Mouse (Mus musculus) kidney, postnatal 10 days (tissue): ENCODE data around the gene Psmb4.
"Not testable (repeated sequence)": the region's sequence is repeated elsewhere in the genome, so short reads cannot be mapped to it uniquely, and the experiment has no call there.

ENCODE experiments used
- DNase-seq: peaks from one replicate; pipeline ENCODE4 v3.0.0; 2021; ENCODE audit warnings: mixed read lengths

Gene Psmb4

GRCm38 (mm10) chr3:94904759-94905158, 18.0 kb upstream of the Psmb4 start:
- not testable (repeated sequence) for DNase-seq

GRCm38 (mm10) chr3:94902747-94903146, 16.0 kb upstream of the Psmb4 start:
- peak; percentile 83 for DNase-seq

- no peak for DNase-seq
These were observed 7.3 kb upstream of the Psmb4 start for GRCm38 (mm10) chr3:94894076-94894475.

- peak; percentile 53 for DNase-seq
These were observed 1.8 kb upstream of the Psmb4 start for GRCm38 (mm10) chr3:94888595-94888994.

- no peak for DNase-seq
These were observed 4.2 kb downstream of the Psmb4 start for GRCm38 (mm10) chr3:94882579-94882978.

- DNase-seq: no peak
These were observed 4.9 kb downstream of the Psmb4 start for GRCm38 (mm10) chr3:94881840-94882239.

- no peak for DNase-seq
These were observed 8.1 kb downstream of the Psmb4 start for GRCm38 (mm10) chr3:94878618-94879017.

- no peak for DNase-seq
These were observed 17.8 kb downstream of the Psmb4 start for GRCm38 (mm10) chr3:94869011-94869410.

- no peak for DNase-seq
These were observed 27.3 kb downstream of the Psmb4 start for GRCm38 (mm10) chr3:94859471-94859870.

GRCm38 (mm10) chr3:94852215-94852614, 34.5 kb downstream of the Psmb4 start:
- no peak for DNase-seq

- DNase-seq: no peak
These were observed 35.0 kb downstream of the Psmb4 start for GRCm38 (mm10) chr3:94851731-94852130.

GRCm38 (mm10) chr3:94849338-94849737, 37.4 kb downstream of the Psmb4 start:
- peak; percentile 87 for DNase-seq

- peak; percentile 21 for DNase-seq
These were observed 39.4 kb downstream of the Psmb4 start for GRCm38 (mm10) chr3:94847382-94847781.

GRCm38 (mm10) chr3:94839101-94839500, 47.7 kb downstream of the Psmb4 start:
- no peak for DNase-seq

GRCm38 (mm10) chr3:94838631-94839030, 48.1 kb downstream of the Psmb4 start:
- DNase-seq: peak; percentile 48

- DNase-seq: peak; percentile 89
These were observed 48.7 kb downstream of the Psmb4 start for GRCm38 (mm10) chr3:94837959-94838496.

GRCm38 (mm10) chr3:94837183-94837890, 49.4 kb downstream of the Psmb4 start, which contains the start of gene Pogz:
Pogz (plus strand) TSS chr3:94837567.
- peak; percentile 98 for DNase-seq

GRCm38 (mm10) chr3:94835396-94835795, 51.4 kb downstream of the Psmb4 start:
- DNase-seq: no peak
